Mouse (Mus musculus) hindbrain, postnatal 0 days (tissue): ENCODE measurements around the gene Olfr49. TPM values are rescaled to one million over a fixed set of nuclear protein-coding genes. Genes with fewer than 3 reads are reported as not detected.
"Not testable (repeated sequence)": the region's sequence is repeated elsewhere in the genome, so short reads cannot be mapped to it uniquely, and the experiment has no call there.

Experiments
- ATAC-seq: fragments of 200-750 bp; cut with Nextera tagmentation; 2 replicates; pipeline ENCODE4 v1.8.0; 2017; ENCODE audit warnings: mild to moderate bottlenecking, moderate TSS enrichment, moderate library complexity
- DNase-seq: peaks from one replicate; pipeline ENCODE4 v3.0.0-alpha.2; 2015; ENCODE audit warnings: low spot score
- H3K27ac ChIP-seq: fragments of 300-500 bp; sonication (generic); 2 replicates; pipeline ENCODE4 v1.5.1; 2014; ENCODE audit warnings: mild to moderate bottlenecking
- H3K27me3 ChIP-seq: fragments of 300-500 bp; sonication (generic); 2 replicates; pipeline ENCODE4 v1.6.1; 2014; ENCODE audit warnings: low read length, mixed read lengths; ENCODE audit not compliant: insufficient read depth
- H3K36me3 ChIP-seq: fragments of 300-500 bp; sonication (generic); 2 replicates; pipeline ENCODE4 v1.6.1; 2014; ENCODE audit warnings: low read length, mixed read lengths; ENCODE audit not compliant: insufficient read depth
- H3K4me1 ChIP-seq: fragments of 300-500 bp; sonication (generic); 2 replicates; pipeline ENCODE4 v1.6.1; 2014; ENCODE audit warnings: antibody characterized with exemption, low read length, mixed read lengths; ENCODE audit not compliant: insufficient read depth
- H3K4me2 ChIP-seq: fragments of 300-500 bp; sonication (generic); 2 replicates; pipeline ENCODE4 v1.6.1; 2014; ENCODE audit warnings: low read depth, mild to moderate bottlenecking, low read length, moderate library complexity, mixed read lengths
- H3K4me3 ChIP-seq: fragments of 300-500 bp; sonication (generic); 2 replicates; pipeline ENCODE4 v1.5.1; 2014; ENCODE audit warnings: low read length
- H3K9ac ChIP-seq: fragments of 300-500 bp; sonication (generic); replicated peaks from 2 replicates; pipeline ENCODE4 v1.6.1; 2014; ENCODE audit warnings: mild to moderate bottlenecking, low read length, moderate library complexity, mixed read lengths
- H3K9me3 ChIP-seq: fragments of 300-500 bp; sonication (generic); 2 replicates; pipeline ENCODE4 v1.6.1; 2016; ENCODE audit warnings: low read length, mixed read lengths
- CTCF ChIP-seq: IDR thresholded peaks from 2 replicates; pipeline ENCODE4 v1.5.1; 2016; ENCODE audit warnings: antibody characterized with exemption, control low read depth, low read depth
- WGBS: fragments of 180-500 bp; shearing (Covaris S2); extraction: QIAGEN DNeasy Blood & Tissue Kit; methylation state at CpG from one replicate; pipeline ENCODE4 v1.1.7; 2014; 5-methylcytosine and 5-hydroxymethylcytosine counted together
- polyA plus RNA-seq: library from polyadenylated mRNA; unstranded; fragments of >200 nt; fragmentation: Nextera tagmentation; extraction: Ambion mirVana; gene quantifications from 2 replicates; pipeline ENCODE4 v1.2.1, GENCODE M21; 2015
- total RNA-seq: library from RNA; depleted of rRNA; stranded (reverse); fragments of >200 nt; gene quantifications from 2 replicates; pipeline ENCODE4 v1.2.3, GENCODE M21; 2014

Gene Olfr49
- total and polyA plus RNA-seq, 2 experiments from 2014 or later, result not detected

DNA sequence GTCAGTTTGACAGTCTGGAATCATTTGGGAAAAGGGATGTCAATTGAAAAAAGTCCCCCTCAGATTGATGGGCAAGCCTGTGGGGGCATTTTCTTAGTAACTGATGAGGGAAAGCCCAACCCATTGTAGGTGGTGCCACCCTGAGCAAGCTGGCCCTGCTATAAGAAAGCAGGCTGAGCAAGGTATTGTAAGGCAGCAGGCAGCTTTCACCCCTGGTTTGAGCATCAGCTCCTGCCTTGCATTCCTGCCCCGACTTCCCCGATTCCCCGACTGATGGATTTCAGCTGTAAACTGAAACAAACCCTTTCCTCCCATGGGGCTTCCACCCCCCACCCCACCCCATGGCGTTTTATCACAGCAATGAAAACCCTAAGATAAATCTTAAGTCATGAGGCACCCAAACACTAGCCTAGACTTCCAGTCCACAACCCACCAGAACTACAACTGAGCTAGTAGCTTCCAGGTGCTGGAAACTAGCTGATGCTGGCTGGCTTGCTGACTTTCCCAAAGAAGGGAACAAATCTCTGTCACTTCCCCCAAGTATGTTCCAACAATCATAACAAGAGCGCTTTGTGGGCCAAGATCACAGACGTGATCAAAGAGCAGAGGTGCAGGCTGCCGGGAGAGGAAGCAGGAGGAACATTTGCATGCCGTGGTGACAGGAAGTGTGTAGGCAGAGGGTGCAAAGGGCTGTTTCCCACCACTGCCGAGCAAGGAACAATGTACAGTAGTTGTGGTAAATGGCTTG lies 51.8 kb downstream of the Olfr49 start:
- Histone ChIP-seq H3K27ac (peak overlapping the region; percentile 37; the same call in 1 of the 2 replicates), H3K4me3 (no peak overlapping the region), H3K4me2 (no peak overlapping the region), H3K9ac (no peak overlapping the region), H3K36me3 (0 out of 2 replicates have a peak, but pooled peaks cover 5% of the 10 kb centered on the region), H3K9me3 (no peaks in the 10 kb centered on the region), H3K4me1 (peaks cover 4% of the 10 kb centered on the region; the same call in 1 of the 2 replicates), H3K27me3 (no peaks in the 10 kb centered on the region)
- 40% methylated on average over 9 of the region's 9 CpGs for WGBS
- no peak for TF ChIP-seq CTCF
- ATAC-seq (no peak), DNase-seq (no peak)

DNA sequence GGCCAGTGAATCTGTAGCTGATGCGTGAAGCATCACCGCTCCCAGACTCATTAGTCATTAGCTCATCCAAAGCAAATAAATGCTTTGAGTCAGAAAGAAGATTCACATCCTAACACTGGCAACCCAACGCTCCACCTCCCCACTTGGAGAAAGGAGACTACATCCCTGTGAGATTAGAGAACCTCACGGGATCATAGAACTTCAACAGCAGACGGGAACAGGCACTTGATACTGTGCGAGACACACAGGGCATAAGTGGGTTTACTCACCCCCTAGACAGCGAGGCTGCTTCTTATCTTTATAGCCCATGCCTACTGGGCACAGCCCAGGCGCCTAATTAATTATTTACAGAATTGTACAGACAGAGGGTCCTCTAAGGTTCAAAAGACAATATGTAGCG lies 52.6 kb downstream of the Olfr49 start:
- Histone ChIP-seq H3K9ac (no peak overlapping the region), H3K27me3 (no peaks in the 10 kb centered on the region), H3K9me3 (no peaks in the 10 kb centered on the region), H3K4me1 (peaks cover 4% of the 10 kb centered on the region; the same call in 1 of the 2 replicates), H3K36me3 (0 out of 2 replicates have a peak, but pooled peaks cover 5% of the 10 kb centered on the region), H3K4me3 (no peak overlapping the region), H3K27ac (no peak overlapping the region), H3K4me2 (no peak overlapping the region)
- TF ChIP-seq CTCF, result no peak
- ATAC-seq (no peak), DNase-seq (no peak)
- WGBS, result 52% methylated on average over 9 of the region's 9 CpGs

DNA sequence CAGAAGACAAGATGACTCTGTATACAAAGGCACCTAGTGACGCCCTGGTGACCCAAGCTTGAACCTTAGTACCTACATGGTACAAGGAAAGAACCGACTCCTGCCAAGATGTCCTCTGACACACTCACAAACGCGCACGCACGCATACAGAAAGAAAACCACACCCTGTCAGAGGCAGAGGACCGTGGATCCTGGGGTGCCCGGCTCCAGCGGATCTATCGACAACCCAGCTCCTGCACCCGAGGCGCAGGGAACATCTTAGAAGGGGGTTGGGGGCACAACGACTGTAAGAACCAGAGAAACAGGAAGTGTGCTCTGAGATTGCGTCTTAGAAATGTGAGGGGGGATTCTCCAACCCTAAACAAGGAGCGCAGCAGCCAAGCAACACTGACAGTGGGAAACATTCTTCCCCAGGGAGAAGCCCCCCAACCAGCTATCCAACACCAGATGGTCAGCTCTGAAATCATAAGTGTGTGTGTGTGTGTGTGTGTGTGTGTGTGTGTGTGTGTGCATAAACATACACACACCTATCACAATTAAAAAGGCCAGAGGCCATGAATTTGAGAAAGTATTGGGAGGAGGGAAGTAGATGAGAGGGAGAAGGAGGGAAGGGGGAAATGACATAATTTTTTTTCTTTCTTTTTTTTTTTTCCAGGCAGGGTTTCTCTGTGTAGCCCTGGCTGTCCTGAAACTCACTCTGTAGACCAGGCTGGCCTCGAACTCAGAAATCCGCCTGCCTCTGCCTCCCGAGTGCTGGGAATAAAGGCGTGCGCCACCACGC lies 53.4 kb downstream of the Olfr49 start:
- no peak for DNase-seq
- no peak for TF ChIP-seq CTCF
- Histone ChIP-seq H3K36me3 (0 out of 2 replicates have a peak, but pooled peaks cover 5% of the 10 kb centered on the region), H3K27ac (no peak overlapping the region), H3K4me2 (no peak overlapping the region), H3K4me1 (peaks cover 4% of the 10 kb centered on the region; the same call in 1 of the 2 replicates), H3K9me3 (no peaks in the 10 kb centered on the region), H3K27me3 (no peaks in the 10 kb centered on the region), H3K4me3 (no peak overlapping the region), H3K9ac (no peak overlapping the region)
- WGBS, result 87% methylated on average over 21 of the region's 21 CpGs
- ATAC-seq, result no peak

DNA sequence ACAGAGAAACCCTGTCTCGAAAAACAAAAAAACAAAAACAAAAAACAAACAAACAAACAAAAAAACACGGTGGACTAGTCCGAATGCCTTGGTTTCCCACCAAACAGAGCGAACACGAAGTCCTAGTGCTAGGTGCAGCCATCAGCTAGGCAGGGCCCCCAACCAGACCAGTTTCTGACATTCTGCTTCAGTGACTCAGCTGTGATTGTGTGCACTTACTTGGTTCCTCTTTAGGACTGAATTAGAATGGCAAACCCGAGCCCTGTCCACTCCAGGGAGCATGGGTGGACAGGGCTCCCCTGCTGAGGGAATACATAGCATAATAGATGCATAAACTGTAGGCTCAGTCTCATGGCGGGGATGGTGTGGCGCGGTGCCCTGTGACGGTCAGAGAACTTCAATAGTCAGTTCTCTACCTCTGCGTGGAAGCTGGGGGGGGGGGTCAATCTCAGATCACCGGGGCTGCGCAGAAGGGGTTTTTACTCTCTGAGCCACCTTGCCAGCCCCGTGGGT lies 54.0 kb downstream of the Olfr49 start:
- H3K36me3 ChIP-seq, result 0 out of 2 replicates have a peak, but pooled peaks cover 5% of the 10 kb centered on the region
- 85% methylated on average over 14 of the region's 14 CpGs for WGBS
- H3K4me1 ChIP-seq, result peaks cover 4% of the 10 kb centered on the region; the same call in 1 of the 2 replicates
- H3K9ac ChIP-seq, result no peak overlapping the region
- H3K4me2 ChIP-seq, result no peak overlapping the region
- H3K27ac ChIP-seq, result no peak overlapping the region
- no peak for ATAC-seq
- no peaks in the 10 kb centered on the region for H3K9me3 ChIP-seq
- no peak for TF ChIP-seq CTCF
- DNase-seq, result no peak
- no peak overlapping the region for H3K4me3 ChIP-seq
- no peaks in the 10 kb centered on the region for H3K27me3 ChIP-seq

DNA sequence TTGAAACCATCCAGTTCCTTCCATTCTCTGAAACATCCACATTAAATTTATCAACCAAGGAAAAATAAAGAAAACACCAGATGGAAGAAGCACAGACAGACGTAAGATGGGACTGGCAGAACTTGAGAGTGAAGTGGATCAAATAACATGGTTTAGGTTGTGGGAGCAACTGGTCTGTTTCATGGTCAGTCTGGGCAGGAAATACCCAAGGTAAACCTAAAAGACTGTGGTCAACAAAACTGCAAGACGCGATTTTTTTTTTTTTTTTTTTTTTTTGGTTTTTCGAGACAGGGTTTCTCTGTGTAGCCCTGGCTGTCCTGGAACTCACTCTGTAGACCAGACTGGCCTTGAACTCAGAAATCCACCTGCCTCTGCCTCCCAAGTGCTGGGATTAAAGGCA lies 54.9 kb downstream of the Olfr49 start:
- H3K36me3 ChIP-seq, H3K9me3 ChIP-seq, H3K27me3 ChIP-seq, H3K4me3 ChIP-seq, H3K4me2 ChIP-seq, H3K27ac ChIP-seq, DNase-seq, H3K9ac ChIP-seq, H3K4me1 ChIP-seq, ATAC-seq: not testable (repeated sequence)
- 74% methylated on average over 3 of the region's 4 CpGs for WGBS

DNA sequence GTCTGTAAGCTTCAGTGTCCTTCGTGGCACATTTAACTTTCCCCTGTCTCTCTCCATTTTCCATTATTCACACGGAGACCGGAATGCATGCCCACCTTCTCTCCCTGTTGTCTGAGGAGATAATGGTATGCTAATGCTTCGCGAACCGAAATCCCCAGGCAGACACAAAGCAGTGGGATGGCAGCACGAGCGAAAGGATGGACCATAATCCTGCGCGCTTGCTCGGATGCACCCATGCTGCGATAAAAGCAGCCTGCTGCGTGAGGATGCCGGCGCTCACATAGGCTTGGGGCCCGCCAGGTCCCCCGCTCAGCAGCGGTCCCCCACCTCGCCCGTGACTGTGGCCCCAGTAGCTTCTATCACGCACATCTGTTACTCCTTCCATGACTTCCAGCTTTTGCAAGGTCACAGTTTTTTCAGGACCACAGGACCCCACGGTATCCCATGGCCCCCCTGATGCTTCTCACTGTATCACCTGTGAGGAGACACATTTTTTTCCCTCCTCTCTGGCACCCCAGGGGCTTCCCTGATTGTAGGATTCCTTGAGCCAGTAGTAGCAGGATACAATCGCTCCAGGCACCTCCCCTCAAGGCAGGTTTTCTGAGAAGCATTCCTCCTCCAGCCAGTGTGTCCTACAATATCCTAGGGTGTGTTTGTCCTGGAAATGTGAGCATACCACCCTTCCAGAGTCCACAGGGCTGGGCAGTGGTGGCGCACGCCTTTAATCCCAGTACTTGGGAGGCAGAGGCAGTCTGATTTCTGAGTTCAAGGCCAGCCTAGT lies 55.6 kb downstream of the Olfr49 start:
- peak overlapping the region; percentile 58 for H3K4me2 ChIP-seq
- H3K36me3 ChIP-seq, result no peaks in the 10 kb centered on the region
- peaks cover 11% of the 10 kb centered on the region; the same call in 1 of the 2 replicates for H3K4me1 ChIP-seq
- H3K27ac ChIP-seq, result peak overlapping the region; percentile 36; the same call in 1 of the 2 replicates
- peak; percentile 49 for DNase-seq
- H3K4me3 ChIP-seq, result peak overlapping the region; percentile 24
- 10% methylated on average over 25 of the region's 25 CpGs for WGBS
- H3K27me3 ChIP-seq, result no peaks in the 10 kb centered on the region
- peak overlapping the region; percentile 51; the same call in 1 of the 2 replicates for H3K9ac ChIP-seq
- ATAC-seq, result peak; percentile 44; the same call in 1 of the 2 replicates
- TF ChIP-seq CTCF, result no peak
- no peaks in the 10 kb centered on the region for H3K9me3 ChIP-seq
